Mouse (Mus musculus) spleen, embryonic (tissue): ENCODE measurements around the gene Lrrc8d.

Experiments used
- CTCF ChIA-PET: fragments of 350-600 bp; sonication (Branson Sonifier 250); formaldehyde crosslinking; loops from one replicate; lab custom pipeline; 2022; lab: Charles Lee

The Lrrc8d gene

DNA sequence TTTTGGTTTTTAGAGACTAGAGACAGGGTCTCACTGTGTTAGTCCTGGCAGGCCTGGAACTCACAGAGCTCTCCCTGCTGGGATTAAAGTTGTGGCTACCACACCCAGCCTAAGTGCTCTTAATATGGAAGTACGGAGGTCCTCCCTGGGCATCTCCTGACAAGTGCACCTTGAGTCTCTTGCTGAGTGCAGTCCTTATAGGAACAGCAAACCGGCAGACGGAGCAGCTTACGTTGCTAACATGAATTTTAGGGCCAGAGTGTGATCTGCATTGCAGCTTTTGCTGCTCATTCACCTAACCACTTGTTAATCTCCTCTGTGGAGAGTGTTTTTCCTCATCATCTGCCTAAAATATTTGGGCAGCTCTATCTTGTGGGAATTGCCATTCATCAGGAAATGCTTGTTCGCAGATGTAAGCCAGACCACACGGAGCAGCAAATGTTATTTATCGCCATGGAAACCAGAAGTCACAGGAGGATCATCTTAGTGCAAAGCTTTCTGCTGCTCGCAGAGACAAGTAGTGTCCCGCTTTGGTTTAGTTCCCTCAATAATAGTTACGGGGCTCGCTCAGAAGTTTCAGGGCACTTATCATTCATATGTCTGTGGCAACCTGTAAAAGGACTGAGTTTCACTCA is 62.2 kb downstream of the Lrrc8d start:
- CTCF ChIA-PET = no interaction called here

- CTCF ChIA-PET = no interaction called here
These were observed 64.6 kb downstream of the Lrrc8d start for GRCm38 (mm10) chr5:105764369-105764768.

GRCm38 (mm10) chr5:105765386-105765785 is 65.6 kb downstream of the Lrrc8d start:
- CTCF ChIA-PET = no interaction called here

DNA sequence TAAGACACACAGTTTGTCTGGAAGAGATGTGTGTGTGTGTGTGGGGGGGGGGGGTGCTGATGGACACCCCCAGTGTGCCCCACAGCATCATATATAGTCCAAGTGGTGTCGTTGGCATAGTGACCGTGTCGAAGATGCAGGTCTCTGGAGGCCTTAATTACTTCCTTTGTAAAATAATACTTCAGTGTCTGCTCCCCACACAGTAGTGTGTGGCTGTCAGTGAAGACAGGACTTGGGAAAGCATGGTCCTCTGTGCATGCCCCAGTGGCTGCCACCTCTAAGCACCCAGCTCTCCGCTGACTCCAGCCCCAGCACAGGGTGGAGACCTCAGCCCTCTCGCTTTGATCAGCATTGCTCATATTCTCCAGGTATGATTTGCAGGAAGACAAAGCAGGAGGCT is 76.6 kb downstream of the Lrrc8d start:
- CTCF ChIA-PET = no interaction called here

DNA sequence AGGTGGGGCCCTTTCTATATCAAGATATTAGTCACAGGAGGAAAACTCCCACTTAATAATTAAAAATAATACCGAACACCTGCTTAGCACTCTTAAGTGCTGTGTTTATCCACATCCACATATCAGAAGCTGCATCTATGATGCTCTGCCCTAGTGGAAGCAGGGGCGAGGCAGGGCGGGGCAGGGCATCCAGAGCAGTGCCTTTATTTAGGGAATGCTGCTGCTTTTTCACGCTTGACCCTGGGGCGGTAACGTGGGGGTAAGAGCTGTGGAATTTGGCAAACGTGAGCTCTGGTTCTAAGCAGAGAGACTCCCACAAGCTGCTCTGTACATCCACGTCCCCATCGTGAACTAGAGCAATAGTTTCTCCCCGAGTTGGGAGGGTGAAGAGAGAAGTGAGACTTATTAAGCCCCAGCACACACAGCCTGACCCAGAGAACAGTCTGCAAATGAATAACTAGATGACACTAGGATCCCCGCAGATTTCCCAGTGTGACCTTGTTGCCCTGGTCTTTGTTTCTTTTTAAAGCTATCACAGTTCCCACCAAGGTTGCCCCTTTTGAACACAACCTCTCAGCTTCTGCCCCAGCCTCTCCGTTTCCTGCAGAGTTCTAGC is 77.3 kb downstream of the Lrrc8d start:
- CTCF ChIA-PET = no interaction called here

GRCm38 (mm10) chr5:105777645-105778044 is 77.9 kb downstream of the Lrrc8d start:
- CTCF ChIA-PET = no interaction called here

GRCm38 (mm10) chr5:105778189-105778588 is 78.4 kb downstream of the Lrrc8d start:
- CTCF ChIA-PET = no interaction called here

GRCm38 (mm10) chr5:105778723-105779122 is 79.0 kb downstream of the Lrrc8d start:
- CTCF ChIA-PET = no interaction called here

DNA sequence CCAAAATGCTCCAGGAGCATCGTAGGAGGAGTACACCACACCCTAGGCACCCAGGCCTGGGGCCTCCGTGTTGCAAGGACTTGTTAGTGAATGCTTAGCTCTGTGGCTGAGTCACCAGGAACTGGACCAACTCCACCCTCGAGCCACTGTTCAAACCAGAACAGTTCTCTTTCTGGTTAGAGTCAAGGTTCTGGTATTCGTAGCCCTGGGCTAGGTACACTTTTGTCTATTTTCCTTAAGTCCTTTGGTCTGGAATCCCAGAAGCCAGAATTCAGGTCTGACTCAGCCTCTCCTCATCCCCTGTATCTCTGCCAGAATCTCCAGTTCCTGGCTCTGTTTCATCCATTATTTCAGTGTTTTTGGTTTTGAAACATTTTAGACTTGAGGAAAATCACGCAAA is 79.6 kb downstream of the Lrrc8d start:
- CTCF ChIA-PET = no interaction called here

GRCm38 (mm10) chr5:105783848-105784247 is 84.1 kb downstream of the Lrrc8d start:
- CTCF ChIA-PET = interaction anchor here (0.7 kb wide), 1 partner anchor 345 kb away, joined by 3 read pairs; no protein-coding TSS in a partner anchor

DNA sequence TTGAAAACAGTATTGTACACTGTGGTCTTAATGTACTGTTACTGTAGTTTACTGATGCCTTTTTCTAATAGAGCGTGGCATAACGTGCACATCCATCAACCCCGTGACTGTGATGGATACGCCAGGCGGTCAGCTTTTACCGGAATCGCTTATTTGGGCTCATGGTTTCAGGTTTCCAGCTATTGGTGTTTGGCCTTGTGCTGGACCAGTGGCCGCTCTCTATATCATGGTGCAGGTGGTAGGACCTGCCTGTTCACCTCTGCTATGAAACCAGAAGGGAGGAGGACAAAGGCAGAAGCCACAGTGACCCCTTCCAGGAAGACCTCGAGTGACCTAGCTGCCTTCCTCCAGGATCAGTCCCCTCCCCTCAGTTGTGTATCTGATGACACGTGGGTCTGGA is 85.0 kb downstream of the Lrrc8d start:
- CTCF ChIA-PET = no interaction called here

DNA sequence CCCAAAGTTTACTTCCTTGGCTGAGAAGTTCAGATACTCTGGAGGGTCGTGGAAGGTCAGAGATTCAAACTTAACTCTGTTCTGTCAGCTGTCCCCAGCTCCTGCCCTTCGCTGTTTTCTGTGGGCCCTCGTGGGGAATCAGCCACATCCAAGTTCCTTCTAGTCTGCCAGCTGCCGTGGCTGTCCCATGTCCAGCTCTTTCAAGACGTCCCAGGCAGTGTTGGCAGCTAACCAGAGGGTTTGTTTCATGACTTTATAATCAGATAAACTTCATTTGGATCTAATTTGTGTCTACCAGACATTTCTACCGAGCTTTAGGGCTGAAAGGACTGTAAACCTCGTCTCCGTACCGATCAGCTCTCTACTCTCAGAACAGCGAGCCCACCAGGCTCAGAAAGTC is 87.8 kb downstream of the Lrrc8d start:
- CTCF ChIA-PET = no interaction called here

GRCm38 (mm10) chr5:105789801-105790200 is 90.0 kb downstream of the Lrrc8d start:
- CTCF ChIA-PET = no interaction called here

GRCm38 (mm10) chr5:105792331-105792801 is 92.6 kb downstream of the Lrrc8d start:
- CTCF ChIA-PET = no interaction called here

DNA sequence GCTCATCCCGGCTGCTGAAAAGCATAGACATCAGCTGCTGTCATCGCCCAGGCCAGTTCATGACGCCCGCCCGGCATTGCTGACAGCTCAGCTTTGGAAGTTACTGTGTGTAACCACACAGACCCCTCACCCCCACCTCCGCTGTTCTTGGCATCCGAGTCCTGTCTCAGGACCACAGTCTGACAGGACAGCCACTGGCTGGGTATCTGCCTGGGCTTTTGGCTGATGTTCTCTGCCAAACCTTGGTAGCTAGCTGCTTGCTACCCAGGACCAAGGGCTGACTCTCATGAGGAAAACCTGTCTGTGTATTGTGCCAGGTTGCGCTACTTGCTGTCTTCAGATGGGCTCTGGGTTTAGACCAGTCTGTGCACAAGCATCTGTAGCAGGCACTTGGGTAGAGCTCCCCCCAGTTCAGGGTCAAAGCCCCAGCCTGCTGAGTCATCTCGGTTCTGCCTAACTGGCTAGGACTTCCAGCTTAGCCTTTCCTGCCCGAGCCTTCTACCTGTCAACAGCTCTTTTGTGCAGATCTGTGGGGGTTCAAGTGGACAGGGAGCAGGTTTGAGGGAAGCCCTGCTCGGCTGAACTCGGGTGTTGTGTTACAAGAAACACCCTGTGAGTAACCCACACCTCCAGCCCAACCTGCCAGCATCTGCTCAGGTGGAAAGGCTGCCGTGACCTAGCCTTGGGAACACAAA is 93.2 kb downstream of the Lrrc8d start:
- CTCF ChIA-PET = no interaction called here

DNA sequence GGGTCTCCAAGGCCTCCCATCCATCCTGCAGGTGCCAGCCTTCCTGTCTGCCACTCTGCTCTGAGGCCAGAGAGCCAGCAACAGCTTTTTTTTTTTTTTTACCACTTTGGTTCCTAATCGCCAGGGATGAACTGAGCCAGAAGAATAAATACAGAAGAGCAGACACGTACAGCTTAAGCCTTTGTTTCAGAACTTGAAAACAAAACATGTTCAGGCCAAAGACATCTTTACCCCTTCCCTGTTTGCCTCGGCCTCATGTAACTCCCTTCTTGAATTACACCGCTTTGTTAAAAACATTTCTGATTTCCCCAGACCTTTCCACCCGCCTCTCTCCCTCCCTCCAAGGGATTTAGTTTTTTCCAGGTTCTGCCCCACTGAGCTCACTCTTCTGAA is 93.8 kb downstream of the Lrrc8d start:
- CTCF ChIA-PET = no interaction called here

- CTCF ChIA-PET = no interaction called here
These were observed 98.7 kb downstream of the Lrrc8d start for GRCm38 (mm10) chr5:105798421-105798820.

DNA sequence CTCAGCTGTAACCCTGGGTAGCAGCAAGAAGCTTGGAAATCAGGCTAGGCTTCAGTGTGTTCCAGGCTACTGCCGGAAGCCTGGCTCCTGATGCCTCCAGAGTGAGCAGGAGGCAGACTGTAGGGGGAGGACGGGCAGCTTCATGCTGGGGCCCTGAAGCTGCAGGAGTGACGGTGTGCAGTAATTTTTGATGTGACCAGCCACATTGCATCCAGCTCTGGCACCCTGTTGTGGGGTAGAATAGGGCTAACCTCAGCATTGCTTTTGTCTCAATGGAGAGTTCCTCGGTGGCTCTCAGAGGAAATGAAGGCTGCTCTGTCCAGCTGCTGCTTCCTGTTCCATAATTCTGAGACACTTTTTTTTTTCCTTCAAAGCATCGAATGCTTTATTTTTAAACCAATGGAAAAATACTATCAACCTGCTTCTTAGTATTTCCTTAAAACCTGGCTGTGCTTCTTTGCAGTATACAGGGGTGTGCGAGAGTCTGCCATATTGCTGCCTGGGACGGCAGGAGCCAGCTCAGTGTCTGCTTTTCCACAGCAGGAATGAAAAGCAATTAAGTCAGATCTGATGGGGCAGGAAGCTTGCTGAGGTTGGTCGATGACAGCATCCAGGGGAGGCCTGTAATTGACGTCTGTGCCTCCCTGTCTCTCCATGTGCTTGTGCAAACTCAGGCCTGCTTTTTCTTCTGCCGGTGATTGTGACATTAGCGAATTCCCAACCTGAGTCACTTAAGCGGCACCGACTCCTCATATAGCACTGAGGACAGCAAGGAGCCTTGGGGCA is 100.3 kb downstream of the Lrrc8d start:
- CTCF ChIA-PET = no interaction called here

DNA sequence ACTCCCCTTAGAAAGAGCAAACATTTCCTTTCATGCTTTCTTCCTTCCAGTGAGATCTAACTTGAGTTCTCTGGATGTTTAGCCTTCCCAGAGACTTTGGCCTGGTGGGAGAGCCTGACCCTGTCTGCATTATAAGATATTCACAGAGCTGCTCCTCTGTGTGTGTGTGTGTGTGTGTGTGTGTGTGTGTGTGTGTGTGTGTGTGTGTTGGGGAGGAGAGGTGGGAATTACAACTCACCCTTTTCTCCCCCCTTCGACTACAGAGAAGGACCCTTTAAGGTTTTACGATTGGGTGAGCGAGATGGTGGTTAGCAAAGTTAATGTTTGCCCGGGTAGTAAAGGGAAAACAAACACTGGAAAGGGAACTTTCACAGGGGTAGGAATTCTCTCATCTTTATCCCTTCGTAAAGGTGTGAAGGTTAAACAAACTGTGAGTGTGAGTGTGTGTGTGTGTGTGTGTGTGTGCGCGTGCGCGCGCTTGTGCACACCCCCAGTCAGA is 101.3 kb downstream of the Lrrc8d start:
- CTCF ChIA-PET = no interaction called here

GRCm38 (mm10) chr5:105805955-105806354 is 106.2 kb downstream of the Lrrc8d start:
- CTCF ChIA-PET = no interaction called here

GRCm38 (mm10) chr5:105807461-105807860 is 107.7 kb downstream of the Lrrc8d start:
- CTCF ChIA-PET = no interaction called here

DNA sequence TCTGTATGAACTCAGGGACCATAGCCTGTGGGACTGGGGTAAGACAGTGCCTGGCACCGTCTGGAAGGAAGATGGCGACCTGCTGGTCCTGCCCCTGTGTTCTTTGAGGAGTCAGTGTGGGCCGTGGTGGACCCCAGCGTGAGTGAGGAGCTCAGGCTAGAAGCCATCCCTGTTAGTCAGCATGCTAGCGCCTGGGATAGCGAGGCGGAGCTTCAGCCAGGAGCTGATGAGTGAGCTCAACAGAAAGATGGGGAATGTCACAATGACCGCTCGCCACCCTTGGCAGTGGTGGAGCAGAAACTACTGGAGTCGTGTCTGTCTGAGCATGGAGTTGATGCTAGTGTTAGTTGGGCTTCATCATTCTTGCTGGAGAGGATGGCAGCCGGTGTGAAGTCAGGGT is 109.3 kb downstream of the Lrrc8d start:
- CTCF ChIA-PET = no interaction called here
